Mouse (Mus musculus) intestine, postnatal 0 days (tissue): ENCODE measurements around the gene Mpp4. TPM values are rescaled to one million over a fixed set of nuclear protein-coding genes. Genes with fewer than 3 reads are reported as not detected.

ENCODE experiments used
- ATAC-seq: fragments of 200-750 bp; cut with Nextera tagmentation; 2 replicates; pipeline ENCODE4 v1.8.0; 2017; ENCODE audit warnings: mild to moderate bottlenecking, moderate TSS enrichment, moderate library complexity
- H3K27ac ChIP-seq: fragments of 300-500 bp; sonication (generic); 2 replicates; pipeline ENCODE4 v1.5.1; 2014; ENCODE audit warnings: mild to moderate bottlenecking, low read depth, low read length, moderate library complexity
- H3K27me3 ChIP-seq: fragments of 300-500 bp; sonication (generic); replicated peaks from 2 replicates; pipeline ENCODE4 v1.6.1; 2014; ENCODE audit warnings: low read length, mixed read lengths; ENCODE audit not compliant: control insufficient read depth, insufficient read depth
- H3K36me3 ChIP-seq: fragments of 300-500 bp; sonication (generic); 2 replicates; pipeline ENCODE4 v1.6.1; 2014; ENCODE audit warnings: mild to moderate bottlenecking, moderate library complexity; ENCODE audit not compliant: control insufficient read depth, insufficient read depth
- H3K4me1 ChIP-seq: fragments of 300-500 bp; sonication (generic); replicated peaks from 2 replicates; pipeline ENCODE4 v1.6.1; 2014; ENCODE audit warnings: antibody characterized with exemption, low read length, mixed read lengths; ENCODE audit not compliant: control insufficient read depth, insufficient read depth
- H3K4me2 ChIP-seq: fragments of 300-500 bp; sonication (generic); replicated peaks from 2 replicates; pipeline ENCODE4 v1.6.1; 2014; ENCODE audit warnings: low read depth, mild to moderate bottlenecking, moderate library complexity
- H3K4me3 ChIP-seq: fragments of 300-500 bp; sonication (generic); 2 replicates; pipeline ENCODE4 v1.5.1; 2014; ENCODE audit warnings: low read depth, low read length
- H3K9ac ChIP-seq: fragments of 300-500 bp; sonication (generic); 2 replicates; pipeline ENCODE4 v1.6.1; 2014; ENCODE audit warnings: mild to moderate bottlenecking, low read depth, low read length
- H3K9me3 ChIP-seq: fragments of 300-500 bp; sonication (generic); 2 replicates; pipeline ENCODE4 v1.6.1; 2016; ENCODE audit warnings: mixed run types; ENCODE audit not compliant: control insufficient read depth
- CTCF ChIP-seq: sonication (generic); IDR thresholded peaks from 2 replicates; pipeline ENCODE4 v1.5.1; 2016; ENCODE audit warnings: low read depth, mild to moderate bottlenecking, control low read depth, antibody characterized with exemption, moderate library complexity
- WGBS: fragments of 180-500 bp; shearing (Covaris S2); extraction: QIAGEN DNeasy Blood & Tissue Kit; methylation state at CpG from one replicate; pipeline ENCODE4 v1.1.7; 2014; 5-methylcytosine and 5-hydroxymethylcytosine counted together
- polyA plus RNA-seq: library from polyadenylated mRNA; unstranded; fragments of >200 nt; fragmentation: Nextera tagmentation; extraction: Ambion mirVana; gene quantifications from 2 replicates; pipeline ENCODE4 v1.2.1, GENCODE M21; 2015

Mpp4 gene
- polyA plus RNA-seq: 0.21 and 0.29 TPM in 2 replicates

DNA sequence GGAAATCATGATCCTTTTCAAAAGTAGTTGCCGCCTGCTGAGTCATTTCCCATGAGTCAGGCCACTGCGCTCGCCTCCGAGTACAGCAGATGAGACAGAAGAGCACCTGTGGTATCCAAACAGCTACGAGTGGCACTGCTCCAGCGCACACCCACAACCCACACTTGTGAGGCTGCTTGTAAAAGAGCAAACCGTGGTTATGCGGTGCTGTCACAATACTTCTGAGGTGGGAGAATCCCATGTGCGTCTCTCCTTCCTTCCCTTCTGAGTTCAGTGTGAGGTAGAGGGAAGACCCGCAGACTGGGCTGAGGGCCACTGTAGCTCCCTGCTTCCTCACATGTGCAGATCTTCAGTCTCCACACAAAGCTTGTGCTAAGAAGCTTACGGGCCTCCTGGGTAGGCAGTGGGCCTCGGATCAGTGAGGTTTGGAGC lies at the start of gene Mpp4:
Mpp4 (minus strand) TSS at position 360 of the 432 bp plus-strand sequence.
- Histone ChIP-seq H3K4me3 (no peak within 1 kb of the TSS), H3K4me2 (no peak within 1 kb of the TSS), H3K4me1 (0 out of 2 replicates have a peak, but pooled peaks cover 4% of the 10 kb centered on the region), H3K9ac (no peak within 1 kb of the TSS), H3K27me3 (no peaks in the 10 kb centered on the region), H3K27ac (no peak within 1 kb of the TSS), H3K9me3 (no peaks in the 10 kb centered on the region), H3K36me3 (peaks cover 27% of the 10 kb centered on the region; the same call in 1 of the 2 replicates)
- no peak for TF ChIP-seq CTCF
- WGBS: 73% methylated on average over 12 of the region's 12 CpGs
- no peak for ATAC-seq

DNA sequence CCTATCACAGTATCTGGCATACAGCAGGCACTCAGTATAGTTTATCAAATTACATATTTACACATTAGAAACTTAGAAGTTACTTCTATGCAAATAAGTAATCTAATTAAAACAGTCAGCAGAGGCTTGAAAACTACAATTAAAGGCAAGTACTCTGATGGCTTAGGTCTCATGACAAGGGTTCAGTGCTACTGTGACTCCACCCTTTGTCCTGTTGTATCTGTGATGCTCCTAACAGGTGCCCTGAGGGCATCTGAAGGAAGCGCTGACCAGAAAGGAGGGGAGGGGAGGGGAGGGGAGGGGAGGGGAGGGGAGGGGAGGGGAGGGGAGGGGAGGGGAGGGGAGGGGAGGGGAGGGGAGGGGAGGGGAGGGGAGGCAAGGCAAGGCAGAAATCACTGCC lies 49.8 kb upstream of the Mpp4 start:
- H3K36me3 ChIP-seq: peaks cover 18% of the 10 kb centered on the region
- H3K9ac ChIP-seq: no peak overlapping the region
- no peaks in the 10 kb centered on the region for H3K27me3 ChIP-seq
- H3K9me3 ChIP-seq: no peaks in the 10 kb centered on the region
- no CpG with 5 or more reads among the region's 1 CpGs for WGBS
- no peak for TF ChIP-seq CTCF
- ATAC-seq: no peak
- H3K4me1 ChIP-seq: 0 out of 2 replicates have a peak, but pooled peaks cover 3% of the 10 kb centered on the region
- no peak overlapping the region for H3K4me3 ChIP-seq
- H3K4me2 ChIP-seq: no peak overlapping the region
- no peak overlapping the region for H3K27ac ChIP-seq

DNA sequence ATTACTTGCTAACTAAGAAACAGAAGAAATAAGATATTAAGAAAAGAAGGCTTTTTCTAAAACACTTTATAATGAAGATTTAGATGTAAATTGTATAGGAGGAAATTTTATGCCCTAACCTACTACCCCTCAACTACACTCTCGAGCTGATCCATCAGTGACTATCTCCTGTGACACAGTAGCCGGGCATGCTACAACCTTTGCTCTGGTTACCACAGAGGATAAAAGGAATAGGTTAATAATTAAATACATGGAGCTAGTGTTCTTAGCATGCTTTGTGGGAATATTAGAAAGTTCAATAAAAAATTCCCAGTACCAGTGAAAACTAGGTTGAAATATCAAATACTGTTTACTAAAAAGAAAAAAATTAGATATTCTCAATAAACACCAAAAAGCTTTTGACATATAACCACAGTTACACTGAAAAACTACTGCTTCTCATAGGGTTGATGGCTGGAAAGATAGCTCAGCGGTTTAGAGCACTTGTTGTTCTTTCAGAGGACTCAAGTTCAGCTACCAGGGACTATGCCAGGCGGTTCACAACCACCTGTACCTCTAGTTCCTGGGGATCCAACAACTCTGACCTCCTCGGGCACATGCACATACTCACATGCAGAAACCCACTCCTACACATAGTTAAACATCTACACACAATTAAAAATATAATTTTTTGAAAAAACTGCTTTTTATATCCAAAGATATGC lies 49.0 kb upstream of the Mpp4 start:
- TF ChIP-seq CTCF: no peak
- Histone ChIP-seq H3K36me3 (peaks cover 23% of the 10 kb centered on the region), H3K27ac (0 out of 2 replicates have a peak overlapping the region, but pooled peaks have one; percentile 29), H3K27me3 (no peaks in the 10 kb centered on the region), H3K4me2 (peak overlapping the region; percentile 25; the same call in 1 of the 2 replicates), H3K9ac (no peak overlapping the region), H3K4me1 (0 out of 2 replicates have a peak, but pooled peaks cover 3% of the 10 kb centered on the region), H3K9me3 (no peaks in the 10 kb centered on the region), H3K4me3 (no peak overlapping the region)
- 39% methylated on average over 5 of the region's 5 CpGs for WGBS
- peak; percentile 86 for ATAC-seq

DNA sequence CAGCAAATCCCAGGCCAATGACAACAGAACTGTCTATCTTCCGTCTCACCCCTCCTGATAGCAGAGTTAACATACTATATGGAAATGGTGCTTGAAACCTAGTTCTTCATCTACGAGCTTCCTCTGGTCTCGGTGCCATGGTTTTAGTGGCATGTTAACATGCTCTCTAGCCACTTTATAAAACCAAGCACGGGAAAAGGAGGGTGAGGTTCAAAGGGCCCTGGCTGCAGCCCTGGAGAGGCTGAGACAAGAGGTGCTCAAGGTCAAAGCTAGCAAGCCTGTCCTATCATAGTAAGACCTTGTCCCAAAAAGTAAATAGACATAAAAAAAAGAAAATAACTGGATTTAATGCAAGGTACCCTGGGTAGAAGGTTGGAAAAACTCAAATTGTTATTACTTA lies 48.5 kb upstream of the Mpp4 start:
- H3K4me2 ChIP-seq: no peak overlapping the region
- peak overlapping the region; percentile 16; the same call in 1 of the 2 replicates for H3K27ac ChIP-seq
- no peaks in the 10 kb centered on the region for H3K27me3 ChIP-seq
- peaks cover 23% of the 10 kb centered on the region for H3K36me3 ChIP-seq
- TF ChIP-seq CTCF: no peak
- H3K9me3 ChIP-seq: no peaks in the 10 kb centered on the region
- no peak overlapping the region for H3K9ac ChIP-seq
- no peak overlapping the region for H3K4me3 ChIP-seq
- 37% methylated on average over 4 of the region's 4 CpGs for WGBS
- peak; percentile 43; the same call in 1 of the 2 replicates for ATAC-seq
- H3K4me1 ChIP-seq: 0 out of 2 replicates have a peak, but pooled peaks cover 3% of the 10 kb centered on the region

DNA sequence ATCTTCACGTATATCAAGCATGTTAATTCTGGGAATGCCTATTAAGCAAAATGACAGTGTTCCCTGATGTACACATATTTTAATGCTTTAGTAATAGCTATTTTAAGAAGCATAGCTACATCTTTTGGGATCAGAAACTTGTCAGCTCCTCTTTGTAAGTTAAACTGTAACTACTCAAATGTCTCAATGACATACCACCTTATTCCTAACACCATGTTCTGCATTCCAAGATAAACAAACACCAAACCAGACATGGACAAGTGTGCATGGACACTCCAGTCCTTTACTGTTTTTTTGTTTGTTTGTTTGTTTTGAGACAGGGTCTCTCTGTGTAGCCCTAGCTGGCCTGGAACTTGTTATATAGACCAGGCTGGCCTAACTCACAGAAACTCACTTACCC lies 45.1 kb upstream of the Mpp4 start:
- no peaks in the 10 kb centered on the region for H3K27me3 ChIP-seq
- no peak for TF ChIP-seq CTCF
- 92% methylated on average over 1 of the region's 1 CpGs for WGBS
- H3K4me2 ChIP-seq: no peak overlapping the region
- H3K4me1 ChIP-seq: 0 out of 2 replicates have a peak, but pooled peaks cover 3% of the 10 kb centered on the region
- H3K4me3 ChIP-seq: no peak overlapping the region
- H3K27ac ChIP-seq: no peak overlapping the region
- no peak overlapping the region for H3K9ac ChIP-seq
- ATAC-seq: no peak
- peaks cover 14% of the 10 kb centered on the region; the same call in 1 of the 2 replicates for H3K36me3 ChIP-seq
- H3K9me3 ChIP-seq: no peaks in the 10 kb centered on the region

DNA sequence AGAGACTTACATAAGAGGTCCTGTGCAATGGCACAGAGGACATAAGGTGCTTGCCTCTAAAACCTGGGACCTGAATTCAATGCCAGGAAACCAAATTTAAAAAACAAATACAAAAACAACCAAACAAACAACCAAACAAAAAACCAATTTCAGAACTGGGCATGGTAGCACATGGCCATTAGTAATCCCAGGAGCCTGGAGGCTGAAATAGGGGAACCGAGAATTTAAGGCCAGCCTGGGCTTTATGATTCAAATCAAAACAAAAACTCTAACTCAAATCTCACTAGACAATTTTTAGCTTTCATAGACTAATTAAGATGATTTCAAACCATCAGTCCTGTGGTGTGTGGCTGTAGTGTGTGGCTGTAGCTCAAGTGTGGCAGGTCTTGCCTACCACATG lies 41.3 kb upstream of the Mpp4 start:
- H3K4me1 ChIP-seq: no peaks in the 10 kb centered on the region
- no peak overlapping the region for H3K9ac ChIP-seq
- H3K9me3 ChIP-seq: no peaks in the 10 kb centered on the region
- no peak for ATAC-seq
- no peak overlapping the region for H3K27ac ChIP-seq
- WGBS: 88% methylated on average over 1 of the region's 1 CpGs
- H3K36me3 ChIP-seq: peaks cover 22% of the 10 kb centered on the region
- no peak for TF ChIP-seq CTCF
- H3K4me3 ChIP-seq: no peak overlapping the region
- H3K27me3 ChIP-seq: no peaks in the 10 kb centered on the region
- H3K4me2 ChIP-seq: no peak overlapping the region
